Mouse (Mus musculus) T-cell, adult 2 months (primary cell): Measurements from ENCODE around the gene Pax3.

Experiments used
- DNase-seq: peaks from one replicate; pipeline ENCODE4 v3.0.0; 2022; ENCODE audit warnings: low spot score

Pax3 gene

GRCm38 (mm10) chr1:78198319-78198940 is 1.5 kb upstream of the Pax3 start:
- DNase-seq, result no peak

- no peak for DNase-seq
These were observed 659 bp upstream of the Pax3 start for GRCm38 (mm10) chr1:78197351-78198234.

DNA sequence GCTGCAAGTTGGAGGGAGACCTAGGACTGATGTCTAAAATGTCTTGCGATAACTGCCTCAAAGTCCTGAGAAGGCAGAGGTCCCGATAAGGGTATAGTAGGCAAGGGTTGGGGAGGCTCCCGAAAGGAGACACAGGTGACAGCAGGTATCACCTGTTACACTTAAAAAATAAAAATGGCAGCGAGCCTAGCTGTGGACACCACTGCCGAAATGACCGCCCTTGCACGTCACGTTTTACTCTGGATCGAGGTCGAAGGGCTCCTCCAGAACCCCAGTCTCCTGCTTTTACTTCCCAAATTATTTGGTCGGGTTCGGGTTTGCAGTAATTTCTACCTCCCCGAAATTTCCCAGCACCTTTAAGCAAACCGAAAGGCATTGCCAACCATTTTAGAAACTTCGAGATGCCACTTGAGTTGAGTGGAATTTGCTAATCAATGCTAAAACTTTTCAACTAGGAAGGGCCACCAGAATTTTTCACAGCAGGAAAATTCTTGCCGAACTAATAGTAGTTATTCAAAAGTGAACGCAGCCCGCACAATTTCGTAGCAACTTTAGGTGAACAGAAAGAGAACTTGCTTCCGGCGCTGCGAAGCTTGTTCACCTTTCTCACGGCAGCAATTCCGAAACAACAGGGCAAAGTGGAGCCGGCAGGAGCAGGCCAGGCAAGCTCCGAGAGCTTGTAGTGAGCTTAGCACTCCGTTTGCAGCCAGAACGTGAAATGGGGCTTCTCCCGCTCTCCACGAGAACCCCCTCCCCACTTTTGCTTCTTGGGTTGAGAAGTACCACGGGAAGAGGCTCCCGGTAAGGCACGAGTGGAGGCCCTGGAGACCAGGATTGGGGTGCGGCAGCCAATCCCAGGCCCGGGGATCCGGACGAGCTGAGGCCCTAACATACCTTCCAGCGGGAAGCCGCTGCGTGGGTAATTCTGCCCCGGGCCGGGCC is 892 bp downstream of the Pax3 start:
- DNase-seq, result no peak

GRCm38 (mm10) chr1:78195145-78195544 is 1.8 kb downstream of the Pax3 start:
- no peak for DNase-seq

DNA sequence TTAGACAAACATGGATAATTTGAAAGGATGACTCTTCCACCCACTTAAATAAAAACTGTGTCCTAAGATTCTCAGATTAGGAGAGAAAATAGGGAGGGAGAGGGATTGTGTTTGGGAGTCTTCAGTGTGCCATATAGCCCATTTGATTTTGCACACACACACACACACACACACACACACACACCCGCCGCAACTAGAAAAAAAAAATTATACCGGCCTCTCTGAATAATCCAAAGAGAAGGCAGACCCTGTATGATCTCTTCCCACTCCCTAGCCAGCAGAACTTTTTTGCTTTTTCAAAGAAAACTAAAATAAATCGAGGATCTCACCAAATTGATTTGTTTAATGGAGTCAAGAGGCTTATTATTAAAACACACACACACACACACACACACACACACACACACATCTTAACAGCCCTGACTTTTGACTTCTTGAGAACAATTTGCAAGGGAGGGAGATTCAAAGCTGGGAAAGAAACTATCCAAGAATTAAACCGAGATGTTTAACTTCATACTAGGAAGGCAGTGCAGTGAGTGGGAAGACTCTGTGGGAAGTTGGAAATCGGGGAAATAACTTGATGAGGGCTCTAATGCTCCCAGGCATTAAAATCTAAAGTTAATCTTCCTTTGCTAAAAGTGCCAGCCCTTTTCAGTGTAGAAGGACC is 2.4 kb downstream of the Pax3 start:
- DNase-seq, result no peak

- no peak for DNase-seq
These were observed 3.4 kb downstream of the Pax3 start for GRCm38 (mm10) chr1:78193465-78193991.

GRCm38 (mm10) chr1:78192746-78193464 is 4.0 kb downstream of the Pax3 start:
- DNase-seq, result no peak

- no peak for DNase-seq
These were observed 4.7 kb downstream of the Pax3 start for GRCm38 (mm10) chr1:78192217-78192735.

- DNase-seq, result no peak
These were observed 5.2 kb downstream of the Pax3 start for GRCm38 (mm10) chr1:78191761-78192160.

- DNase-seq, result no peak
These were observed 5.6 kb downstream of the Pax3 start for GRCm38 (mm10) chr1:78191331-78191730.

- DNase-seq, result no peak
These were observed 6.4 kb downstream of the Pax3 start for GRCm38 (mm10) chr1:78190386-78191111.

DNA sequence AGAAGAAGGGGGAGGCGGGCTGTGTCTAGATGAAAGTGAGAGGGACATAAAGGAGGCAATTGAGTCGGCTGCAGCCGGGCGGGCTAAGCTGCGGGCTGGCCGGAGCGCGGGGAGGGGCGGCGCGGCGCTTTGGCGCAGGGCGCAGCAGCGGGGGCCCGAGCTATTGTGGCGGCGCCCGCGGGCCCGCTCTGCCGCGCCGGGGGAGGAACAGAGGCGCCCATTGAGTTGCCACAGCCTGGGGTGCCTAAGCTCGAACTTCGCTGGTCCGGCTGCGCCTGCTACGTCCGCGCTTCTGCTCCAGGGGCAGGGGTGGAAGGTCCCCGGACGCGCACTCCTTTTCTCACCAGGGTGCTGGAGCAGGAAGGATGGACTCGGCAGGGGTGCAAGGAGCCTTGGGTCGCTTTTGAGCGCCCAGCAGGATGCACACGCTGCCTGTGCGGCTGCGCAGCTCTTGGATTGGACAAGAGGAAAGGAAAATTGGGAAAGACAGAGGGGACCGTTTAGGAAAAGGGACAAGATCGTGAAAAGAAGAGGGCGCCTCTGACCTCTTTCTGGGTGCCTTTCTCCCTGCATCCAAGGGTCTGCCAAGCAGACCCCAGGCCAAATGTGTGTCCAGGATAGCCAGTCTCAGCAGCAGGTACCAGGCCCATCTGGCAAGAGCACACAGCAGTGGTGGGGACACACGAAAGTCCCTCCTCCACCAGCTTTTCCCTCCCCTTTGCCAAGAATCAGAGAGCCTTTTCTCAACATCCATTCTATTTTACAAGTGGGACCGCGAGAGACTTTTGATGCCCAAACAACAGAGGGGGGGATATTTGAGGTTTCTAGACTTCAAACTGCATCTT is 7.2 kb downstream of the Pax3 start:
- DNase-seq, result no peak

DNA sequence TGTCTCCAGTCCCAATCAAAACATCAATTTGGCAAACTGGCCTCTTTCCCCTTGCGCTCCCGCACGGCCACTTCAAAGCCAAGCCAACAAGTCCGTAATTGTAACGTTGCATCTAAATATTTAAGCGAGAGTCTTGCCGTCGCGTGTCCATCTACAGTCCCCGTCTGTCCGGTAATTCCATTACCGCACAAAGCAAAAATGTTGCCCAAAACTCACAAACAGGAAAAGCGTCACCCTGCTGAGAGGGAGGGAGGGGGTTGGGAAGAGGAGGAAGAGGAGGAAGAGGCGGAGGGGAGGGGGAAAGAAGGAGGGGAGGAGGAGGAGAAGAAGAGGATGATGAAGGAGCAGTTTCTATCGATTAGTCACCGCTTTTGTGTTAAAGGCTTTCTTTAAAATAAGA is 7.9 kb downstream of the Pax3 start:
- DNase-seq, result no peak

DNA sequence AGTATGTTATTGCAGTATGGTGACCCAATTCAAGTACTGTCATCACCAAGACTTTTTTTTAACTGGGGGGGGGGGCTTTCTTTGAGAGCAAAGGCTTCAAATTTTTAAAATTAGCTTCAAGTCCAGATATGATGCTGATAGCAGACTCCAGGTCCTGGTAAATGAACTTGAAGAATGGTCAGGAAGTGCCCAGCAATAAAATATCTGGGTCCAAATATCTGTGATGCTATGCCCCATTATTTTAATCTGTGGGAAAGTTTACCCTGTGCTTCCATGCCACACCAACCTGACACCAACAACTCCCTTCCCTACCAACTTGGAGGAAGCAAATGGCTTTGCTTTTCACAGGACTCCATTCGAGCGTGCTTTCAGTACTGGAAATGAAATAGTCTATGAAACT is 8.6 kb downstream of the Pax3 start:
- no peak for DNase-seq

- DNase-seq, result no peak
These were observed 9.2 kb downstream of the Pax3 start for GRCm38 (mm10) chr1:78187788-78188173.

DNA sequence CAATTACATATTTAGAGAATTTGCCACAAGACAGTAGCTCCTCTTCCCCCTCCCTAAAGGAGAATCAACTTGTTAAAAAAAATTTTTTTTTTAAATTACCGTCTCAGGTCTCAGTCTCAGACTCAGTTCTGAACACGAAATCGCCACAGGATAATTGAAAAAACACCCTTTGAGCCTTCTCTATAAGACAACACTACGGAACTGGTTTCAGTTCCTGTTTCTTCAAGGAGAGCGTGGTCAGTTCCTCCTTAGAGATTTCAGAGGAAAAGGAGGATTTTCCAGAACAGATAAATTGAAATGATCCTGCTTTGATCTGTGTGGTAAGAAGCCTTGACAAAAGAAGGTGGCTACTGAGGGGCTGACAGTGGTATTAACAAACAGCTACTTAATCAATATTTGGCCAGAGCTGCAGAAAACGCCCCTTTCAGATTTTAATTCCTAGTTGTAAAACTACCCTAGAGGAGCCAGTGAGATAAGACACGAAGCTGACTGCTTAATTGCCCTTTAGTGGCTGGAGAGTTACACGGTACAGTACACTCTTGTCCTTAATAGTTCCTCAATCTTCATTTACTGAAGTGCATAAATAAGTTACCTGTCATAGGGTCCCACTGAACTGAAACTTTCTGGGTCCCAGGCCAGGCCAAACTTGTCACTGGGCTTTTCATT is 9.7 kb downstream of the Pax3 start:
- no peak for DNase-seq

- DNase-seq, result no peak
These were observed 14.0 kb downstream of the Pax3 start for GRCm38 (mm10) chr1:78182954-78183353.

- DNase-seq, result no peak
These were observed 15.1 kb downstream of the Pax3 start for GRCm38 (mm10) chr1:78181882-78182281.

GRCm38 (mm10) chr1:78172334-78172733 is 24.6 kb downstream of the Pax3 start:
- DNase-seq, result no peak
